ENCODE assay signal across 8 mouse cellular contexts in the genomic region with DNA sequence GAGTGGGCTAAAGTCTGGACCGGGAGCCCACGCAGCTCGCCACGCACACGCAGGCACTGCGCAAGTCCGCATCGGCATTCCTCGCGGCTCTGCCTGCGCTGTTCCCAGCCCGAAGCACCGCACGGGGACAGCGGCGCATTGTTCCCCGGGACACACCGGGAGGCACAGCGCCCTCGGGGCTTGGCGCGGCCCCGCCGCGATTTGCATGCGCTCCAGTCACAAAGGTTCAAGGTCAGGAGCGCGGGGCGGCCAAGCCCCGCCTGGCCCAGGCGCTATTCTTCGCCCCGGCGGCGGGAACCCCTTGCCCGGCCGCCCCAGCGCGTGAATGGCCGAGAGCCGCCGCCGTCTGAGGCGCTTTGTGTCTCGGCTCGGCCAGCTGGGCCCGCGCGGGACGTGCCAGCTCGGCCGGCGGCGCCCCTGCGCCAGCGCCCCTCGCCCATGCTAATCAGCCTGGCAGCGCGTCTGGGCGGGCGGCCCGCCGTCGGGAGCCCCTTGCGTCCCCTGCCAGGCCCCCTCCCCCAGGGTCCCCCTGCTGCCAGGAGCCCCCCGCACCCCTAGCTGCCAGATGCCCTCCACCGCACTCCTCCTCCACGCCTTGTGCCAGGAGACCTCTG. TPM values are rescaled to one million over a fixed set of nuclear protein-coding genes. Genes with fewer than 3 reads are reported as not detected.
DNase-seq lines count a peak whose midpoint lies in the region; ATAC-seq and TF ChIP-seq lines count a peak whose summit lies in the region.

No protein-coding gene starts in this region.

- H3K9me3 ChIP-seq in ES-Bruce4 (replicated peaks; ENCODE audit: control insufficient read depth, insufficient read depth, low read length, poor library complexity, severe bottlenecking) = no peaks in the 10 kb centered on the region
- no peaks in the 10 kb centered on the region for H3K9me3 ChIP-seq in forebrain, embryonic 16.5 days (ENCODE audit: control insufficient read depth, low read length)
- H3K9me3 ChIP-seq in intestine, embryonic 15.5 days = no peaks in the 10 kb centered on the region
- no peaks in the 10 kb centered on the region for H3K9me3 ChIP-seq in limb, embryonic 10.5 days (replicated peaks)
- peaks cover 11% of the 10 kb centered on the region for H3K9me3 ChIP-seq in midbrain, embryonic 10.5 days (replicated peaks)

- TF ChIP-seq POLR2A in ES-Bruce4 (IDR thresholded peaks at IDR 0.05; ENCODE audit: insufficient read depth, low read length) = no peak
- no peak for TF ChIP-seq POLR2A in testis, adult 2 months (IDR thresholded peaks at IDR 0.05; ENCODE audit: control insufficient read depth, low read depth, low read length)

- peak overlapping the region; percentile 65 for H3K9ac ChIP-seq in ES-Bruce4 (ENCODE audit: low read depth, poor library complexity, severe bottlenecking)
- H3K9ac ChIP-seq in forebrain, embryonic 16.5 days (replicated peaks; ENCODE audit: low read depth, low read length) = peak overlapping the region; percentile 82
- H3K9ac ChIP-seq in intestine, embryonic 15.5 days = peak overlapping the region; percentile 58

- H3K4me2 ChIP-seq in forebrain, embryonic 16.5 days (ENCODE audit: low read length) = peak overlapping the region; percentile 79
- H3K4me2 ChIP-seq in intestine, embryonic 15.5 days (replicated peaks) = peak overlapping the region; percentile 91

- peak; percentile 84 for DNase-seq in adrenal gland, postnatal 10 days
- DNase-seq in limb, embryonic 10.5 days (ENCODE audit: low spot score) = peak; percentile 71
- DNase-seq in midbrain, embryonic 10.5 days (ENCODE audit: low spot score) = peak; percentile 61

- H3K4me1 ChIP-seq in ES-Bruce4 (ENCODE audit: control insufficient read depth, insufficient read depth, low read length) = no peaks in the 10 kb centered on the region
- H3K4me1 ChIP-seq in forebrain, embryonic 16.5 days (replicated peaks; ENCODE audit: control insufficient read depth, insufficient read depth, low read length) = peaks cover 15% of the 10 kb centered on the region
- peaks cover 6% of the 10 kb centered on the region; the same call in 1 of the 2 replicates for H3K4me1 ChIP-seq in intestine, embryonic 15.5 days (replicated peaks)
- peaks cover 20% of the 10 kb centered on the region for H3K4me1 ChIP-seq in limb, embryonic 10.5 days
- H3K4me1 ChIP-seq in midbrain, embryonic 10.5 days = peaks cover 11% of the 10 kb centered on the region
- peaks cover 6% of the 10 kb centered on the region for H3K4me1 ChIP-seq in testis, adult 2 months (ENCODE audit: control insufficient read depth, insufficient read depth, low read length)

- TF ChIP-seq EP300 in ES-Bruce4 (IDR thresholded peaks at IDR 0.05; ENCODE audit: insufficient read depth, low read depth, low read length) = peak; percentile 82

- TF ChIP-seq CTCF in ES-Bruce4 (IDR thresholded peaks at IDR 0.05; ENCODE audit: low read depth, low read length) = no peak
- TF ChIP-seq CTCF in testis, adult 2 months (IDR thresholded peaks at IDR 0.05; ENCODE audit: control insufficient read depth, insufficient read depth, insufficient replicate concordance, low read depth, low read length) = no peak; the same call in 1 of the 2 replicates

- no peak overlapping the region for H3K27ac ChIP-seq in ES-Bruce4 (ENCODE audit: insufficient read depth, low read length)
- peak overlapping the region; percentile 89 for H3K27ac ChIP-seq in forebrain, embryonic 16.5 days (ENCODE audit: low read length)
- no peak overlapping the region for H3K27ac ChIP-seq in intestine, embryonic 15.5 days
- H3K27ac ChIP-seq in limb, embryonic 10.5 days = peak overlapping the region; percentile 88
- peak overlapping the region; percentile 85 for H3K27ac ChIP-seq in midbrain, embryonic 10.5 days (replicated peaks)
- H3K27ac ChIP-seq in testis, adult 2 months (ENCODE audit: control insufficient read depth, insufficient read depth, low read depth, low read length) = no peak overlapping the region

- WGBS in forebrain, embryonic 16.5 days = under 1% methylated on average over 66 of the region's 68 CpGs
- 3% methylated on average over 66 of the region's 68 CpGs for WGBS in intestine, embryonic 15.5 days
- 3% methylated on average over 65 of the region's 68 CpGs for WGBS in limb, embryonic 10.5 days
- 3% methylated on average over 68 of the region's 68 CpGs for WGBS in midbrain, embryonic 10.5 days

- no peaks in the 10 kb centered on the region for H3K36me3 ChIP-seq in ES-Bruce4 (ENCODE audit: control insufficient read depth, insufficient read depth, low read length, poor library complexity, severe bottlenecking)
- H3K36me3 ChIP-seq in forebrain, embryonic 16.5 days (ENCODE audit: control insufficient read depth, insufficient read depth) = no peaks in the 10 kb centered on the region
- H3K36me3 ChIP-seq in intestine, embryonic 15.5 days = no peaks in the 10 kb centered on the region
- no peaks in the 10 kb centered on the region for H3K36me3 ChIP-seq in limb, embryonic 10.5 days
- no peaks in the 10 kb centered on the region for H3K36me3 ChIP-seq in midbrain, embryonic 10.5 days
- no peaks in the 10 kb centered on the region for H3K36me3 ChIP-seq in testis, adult 2 months (ENCODE audit: control insufficient read depth, insufficient read depth, low read length)

- peaks cover 8% of the 10 kb centered on the region; the same call in 1 of the 2 replicates for H3K27me3 ChIP-seq in ES-Bruce4 (ENCODE audit: control insufficient read depth, insufficient read depth, low read length, poor library complexity, severe bottlenecking)
- no peaks in the 10 kb centered on the region for H3K27me3 ChIP-seq in forebrain, embryonic 16.5 days (replicated peaks; ENCODE audit: control insufficient read depth, insufficient read depth, low read length)
- H3K27me3 ChIP-seq in intestine, embryonic 15.5 days (replicated peaks) = peaks cover 41% of the 10 kb centered on the region
- peaks cover 95% of the 10 kb centered on the region for H3K27me3 ChIP-seq in limb, embryonic 10.5 days (ENCODE audit: low read depth, poor library complexity, severe bottlenecking)
- H3K27me3 ChIP-seq in midbrain, embryonic 10.5 days (ENCODE audit: low read depth, poor library complexity, severe bottlenecking) = peaks cover 100% of the 10 kb centered on the region
- no peaks in the 10 kb centered on the region for H3K27me3 ChIP-seq in testis, adult 2 months (ENCODE audit: control insufficient read depth, insufficient read depth, low read length)

- peak; percentile 93 for ATAC-seq in forebrain, embryonic 16.5 days
- peak; percentile 73 for ATAC-seq in intestine, embryonic 15.5 days
- no peak for ATAC-seq in CD4-positive, CD25-positive, alpha-beta regulatory T cell, adult 4 months

- peak overlapping the region; percentile 48 for H3K4me3 ChIP-seq in ES-Bruce4 (ENCODE audit: low read depth, low read length)
- H3K4me3 ChIP-seq in forebrain, embryonic 16.5 days (replicated peaks; ENCODE audit: low read length) = peak overlapping the region; percentile 52
- peak overlapping the region; percentile 49 for H3K4me3 ChIP-seq in intestine, embryonic 15.5 days (replicated peaks)
- H3K4me3 ChIP-seq in limb, embryonic 10.5 days = peak overlapping the region; percentile 57
- peak overlapping the region; percentile 49 for H3K4me3 ChIP-seq in midbrain, embryonic 10.5 days
- peak overlapping the region; percentile 1; the same call in 1 of the 2 replicates for H3K4me3 ChIP-seq in testis, adult 2 months (ENCODE audit: control insufficient read depth, low read depth, low read length)

RNA-seq across cellular contexts. Expression of gene Wnt7b, which starts 43.5 kb away (rescaled TPM):
- polyA plus RNA-seq in ES-Bruce4 (2011; ENCODE audit: insufficient read depth, insufficient read length, low read depth, missing spikeins) = 29.8 and 30.2 TPM in 2 replicates
- total RNA-seq in adrenal gland, postnatal 10 days (2021) = under 1 TPM; 0.18 to 0.27 TPM
- polyA plus RNA-seq in forebrain, embryonic 16.5 days (2015; fragmentation: Nextera tagmentation; extraction: Ambion mirVana) = 110 and 125 TPM in 2 replicates
- polyA plus RNA-seq in intestine, embryonic 15.5 days (2015; fragmentation: Nextera tagmentation; extraction: Ambion mirVana) = 1.5 and 1.7 TPM in 2 replicates
- 10.9 and 17.1 TPM in 2 replicates for polyA plus RNA-seq in limb, embryonic 10.5 days (2016; fragmentation: Nextera tagmentation; extraction: Ambion mirVana)
- polyA plus RNA-seq in midbrain, embryonic 10.5 days (2016; fragmentation: Nextera tagmentation; extraction: Ambion mirVana) = 54.8 and 56.5 TPM in 2 replicates
- polyA plus RNA-seq in testis, adult 2 months (2012; rRNA removed) = 0.07 and 1.2 TPM in 2 replicates
- not detected for polyA plus RNA-seq in CD4-positive, CD25-positive, alpha-beta regulatory T cell, adult 4 months (2017; shearing (Covaris generic))

Comparison
In these comparisons a context has a peak if more than half of its experiments do, and no peak if none do; other contexts are left out.
1. H3K27ac ChIP-seq: peak in forebrain, embryonic 16.5 days (single experiment), limb, embryonic 10.5 days (single experiment) and midbrain, embryonic 10.5 days (single experiment); none in ES-Bruce4 (single experiment), intestine, embryonic 15.5 days (single experiment) and testis, adult 2 months (single experiment).
2. H3K4me3 ChIP-seq: peak in every context shown above with its lines; median percentile 57 in limb, embryonic 10.5 days; 52 in forebrain, embryonic 16.5 days; 49 in intestine, embryonic 15.5 days; 49 in midbrain, embryonic 10.5 days; 48 in ES-Bruce4; 1 in testis, adult 2 months.
3. Peak in every context shown above with its lines, with median percentiles within 50 percentile points of each other: H3K9ac ChIP-seq and DNase-seq.